Mouse (Mus musculus) heart, postnatal 14 days (tissue): ENCODE results near the gene Uba52. TPM values are rescaled to one million over a fixed set of nuclear protein-coding genes. Genes with fewer than 3 reads are reported as not detected.
A peak's percentile ranks its signal among the peaks of the same experiment; 100 is the strongest.
"Not testable (repeated sequence)": the region's sequence is repeated elsewhere in the genome, so short reads cannot be mapped to it uniquely, and the experiment has no call there.

Experiments used
- DNase-seq, 2 experiments: peaks; one replicate each; pipeline ENCODE4 v3.0.0; 2021 to 2022
- intact Hi-C: fragments of 180-260 bp; cut with DNase I; formaldehyde crosslinking; loops from one replicate; pipeline ENCODE4 v1.15.1; 2025
- total RNA-seq, 2 experiments: library from RNA; stranded (reverse); gene quantifications; 2 replicates each; pipeline ENCODE4 v1.2.3; 2021

Gene Uba52
- total RNA-seq, 2 experiments from 2014 or later, result 1,458 to 1,541 TPM

DNA sequence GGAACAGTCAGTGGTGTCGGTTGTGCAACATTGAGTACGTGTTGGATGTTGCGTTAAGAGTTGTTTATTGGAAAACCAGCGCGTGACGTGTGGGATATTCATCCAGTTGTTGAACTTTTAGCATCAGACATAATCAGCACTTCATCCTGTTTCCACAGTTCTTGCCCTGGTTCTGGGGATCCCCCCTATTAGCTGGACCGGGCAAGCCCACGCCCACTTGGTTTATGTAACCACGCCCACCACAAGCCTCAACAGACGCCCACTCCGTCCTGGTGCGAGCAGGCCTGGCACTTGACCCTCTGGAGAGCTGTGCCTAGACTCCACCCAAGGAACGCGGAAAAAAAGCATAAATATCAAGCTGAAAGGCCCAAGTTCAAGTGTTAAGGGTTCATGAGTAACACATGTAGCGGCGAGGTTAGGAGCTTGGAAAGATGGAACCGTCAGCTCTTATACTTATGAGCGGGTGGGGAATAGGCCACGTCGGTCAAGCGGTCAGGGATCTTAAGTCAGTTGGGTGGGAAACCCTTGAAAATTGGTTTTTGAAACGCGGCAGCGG is 27.5 kb upstream of the Uba52 start:
- intact Hi-C loops, result no loop called here
- DNase-seq, result peak; percentile 60 to 65

DNA sequence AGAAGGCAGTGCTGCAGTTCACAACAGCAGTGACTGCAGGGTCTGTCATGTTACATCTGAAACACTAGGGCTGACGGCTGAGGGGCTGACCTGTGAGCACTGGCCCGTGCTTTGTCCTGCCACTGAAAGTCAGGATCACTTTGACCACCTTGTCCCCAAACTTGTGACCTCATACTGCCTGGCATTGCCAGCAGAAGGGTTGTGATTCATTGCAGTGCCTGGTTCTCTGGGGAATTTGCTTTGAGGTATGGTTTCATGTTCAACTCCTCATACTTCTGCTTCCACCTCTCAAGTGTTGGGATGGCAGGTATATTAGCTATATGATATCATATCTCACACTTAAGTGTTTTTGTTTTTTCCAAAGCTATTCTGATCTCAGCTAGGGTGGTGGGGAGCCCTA is 25.1 kb upstream of the Uba52 start:
- DNase-seq, result no peak
- intact Hi-C loops, result no loop called here

DNA sequence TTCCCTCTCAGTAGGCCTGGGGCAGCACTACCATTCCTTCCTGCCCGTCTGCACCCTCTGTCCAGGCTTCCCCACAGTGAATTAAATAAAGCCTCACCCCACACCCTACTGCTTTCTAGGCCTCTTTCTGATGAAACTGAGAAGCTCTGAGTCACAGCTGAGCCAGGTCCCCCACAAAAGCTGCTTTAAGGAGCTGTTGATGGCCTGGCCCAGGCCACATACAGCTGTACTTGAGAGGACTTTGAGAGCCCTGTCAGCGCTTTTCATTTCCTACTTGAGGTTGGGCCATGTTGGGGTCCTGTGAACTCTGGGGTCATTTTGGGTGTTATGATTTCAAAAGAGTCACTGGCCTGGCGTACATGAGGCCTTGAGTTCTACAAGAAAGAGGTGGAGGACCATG is 24.6 kb upstream of the Uba52 start:
- intact Hi-C loops, result no loop called here

DNA sequence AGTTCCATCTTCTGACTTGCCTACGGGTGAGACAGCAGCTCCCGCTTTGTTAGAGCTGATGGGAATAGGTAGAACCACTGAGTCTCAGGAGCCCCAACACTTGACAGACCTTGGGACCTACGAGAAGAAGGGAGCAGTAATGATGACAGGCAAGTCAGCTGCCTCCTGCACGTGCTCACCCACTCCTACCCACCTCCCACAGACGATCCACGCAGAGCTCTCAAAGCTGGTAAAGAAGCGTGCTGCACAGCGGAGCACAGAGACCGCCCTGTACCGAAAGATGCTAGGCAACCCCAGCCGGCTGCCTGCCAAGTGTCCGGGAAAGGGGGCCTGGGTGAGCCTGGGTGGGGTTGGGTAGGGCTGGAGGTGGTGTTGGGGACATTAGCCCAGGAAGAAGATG is 23.7 kb upstream of the Uba52 start:
- no peak for DNase-seq
- intact Hi-C loops, result no loop called here

More for the DNA sequence above, 24.6 kb upstream of the Uba52 start:
- no peak for DNase-seq

DNA sequence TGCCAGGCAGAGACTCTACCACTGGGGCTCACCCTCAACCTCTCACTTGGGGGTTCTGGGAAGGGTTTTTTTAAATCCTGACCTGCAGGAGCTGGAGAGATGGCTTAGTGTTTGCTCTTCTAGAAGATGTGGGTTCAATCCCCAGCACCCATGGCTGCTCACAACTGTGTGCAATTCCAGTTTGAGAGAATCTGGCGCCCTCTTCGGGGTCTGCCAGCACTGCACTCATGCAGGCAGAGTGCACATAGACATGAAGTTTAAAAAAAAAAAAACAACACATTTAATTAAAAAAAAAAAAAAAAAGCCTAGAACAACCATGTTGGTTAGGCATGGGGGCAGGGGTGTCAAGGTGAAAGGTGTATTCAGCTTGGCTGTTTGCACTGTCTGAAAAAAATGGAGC is 19.7 kb upstream of the Uba52 start:
- DNase-seq, result no peak
- intact Hi-C loops, result no loop called here

DNA sequence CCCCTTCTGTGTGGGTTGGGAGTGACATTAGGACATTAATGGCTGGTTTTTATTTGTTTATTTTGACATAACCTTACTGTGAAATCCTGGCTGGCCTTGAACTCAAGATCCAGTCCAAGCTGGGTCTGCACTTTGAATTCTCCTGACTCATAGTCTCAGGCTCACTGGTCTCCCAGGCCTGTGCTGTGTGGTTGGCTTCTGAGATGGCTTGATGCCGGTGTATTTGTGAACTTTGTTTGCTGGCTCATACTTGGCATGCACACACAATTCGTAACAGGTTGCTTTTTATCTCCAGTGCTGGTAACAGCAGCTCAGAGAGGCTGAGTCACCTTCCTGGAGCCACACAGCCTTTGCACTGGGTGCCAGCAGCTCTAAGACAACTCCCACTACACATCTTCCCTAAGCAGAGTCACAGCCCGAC is 19.1 kb upstream of the Uba52 start:
- no peak for DNase-seq
- intact Hi-C loops, result loop anchor here (5.0 kb wide), 1 partner anchor 58 kb away; no protein-coding TSS in a partner anchor

DNA sequence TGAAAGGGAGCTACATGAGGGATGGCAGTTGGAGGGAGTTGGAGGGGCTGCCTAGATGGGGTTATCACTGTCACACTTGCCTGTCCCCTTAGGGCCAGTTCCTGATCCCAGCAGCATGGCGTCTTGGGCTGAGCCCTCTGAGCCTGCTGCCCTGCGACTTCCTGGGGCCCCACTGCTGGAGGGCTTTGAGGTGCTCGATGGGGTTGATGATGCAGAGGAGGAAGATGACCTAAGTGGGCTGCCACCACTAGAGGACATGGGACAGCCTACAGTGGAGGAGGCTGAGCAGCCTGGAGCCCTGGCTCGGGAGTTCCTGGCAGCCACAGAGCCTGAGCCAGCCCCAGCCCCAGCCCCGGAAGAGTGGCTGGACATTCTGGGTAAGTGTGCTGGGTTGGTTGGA is 18.7 kb upstream of the Uba52 start:
- DNase-seq, result no peak
- intact Hi-C loops, result loop anchor here (5.0 kb wide), 1 partner anchor 58 kb away; no protein-coding TSS in a partner anchor

DNA sequence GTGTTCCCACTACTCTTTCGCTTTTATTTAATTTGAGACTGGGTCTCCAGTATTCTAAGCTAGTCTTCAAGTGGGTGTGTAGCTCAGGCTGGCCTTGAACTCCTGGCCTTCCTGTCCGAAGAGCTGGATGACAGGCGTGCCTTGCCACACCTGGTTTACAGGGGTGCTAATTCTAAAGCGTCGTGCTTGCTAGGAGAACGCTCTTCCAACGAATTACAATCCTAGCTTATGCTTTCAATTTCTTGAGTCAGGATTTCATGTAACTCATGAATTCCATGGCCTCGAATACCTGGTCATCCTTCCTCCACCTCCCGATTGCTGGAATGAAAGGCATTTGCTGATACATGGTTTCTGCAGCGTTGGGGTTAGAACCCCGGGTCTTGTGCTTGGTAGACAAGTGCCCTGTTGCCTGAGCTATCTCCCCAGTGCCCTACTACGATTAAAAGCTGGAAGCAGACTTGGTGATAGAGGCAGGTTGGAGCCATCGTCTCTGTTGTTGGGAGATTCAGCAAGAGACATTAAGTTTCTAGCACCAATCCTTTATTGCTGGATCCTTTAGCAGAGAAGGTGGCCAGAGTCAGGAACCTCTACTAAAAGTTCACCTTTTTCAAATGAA is 17.7 kb upstream of the Uba52 start:
- intact Hi-C loops, result loop anchor here (5.0 kb wide), 1 partner anchor 59 kb away; no protein-coding TSS in a partner anchor
- DNase-seq, result no peak

DNA sequence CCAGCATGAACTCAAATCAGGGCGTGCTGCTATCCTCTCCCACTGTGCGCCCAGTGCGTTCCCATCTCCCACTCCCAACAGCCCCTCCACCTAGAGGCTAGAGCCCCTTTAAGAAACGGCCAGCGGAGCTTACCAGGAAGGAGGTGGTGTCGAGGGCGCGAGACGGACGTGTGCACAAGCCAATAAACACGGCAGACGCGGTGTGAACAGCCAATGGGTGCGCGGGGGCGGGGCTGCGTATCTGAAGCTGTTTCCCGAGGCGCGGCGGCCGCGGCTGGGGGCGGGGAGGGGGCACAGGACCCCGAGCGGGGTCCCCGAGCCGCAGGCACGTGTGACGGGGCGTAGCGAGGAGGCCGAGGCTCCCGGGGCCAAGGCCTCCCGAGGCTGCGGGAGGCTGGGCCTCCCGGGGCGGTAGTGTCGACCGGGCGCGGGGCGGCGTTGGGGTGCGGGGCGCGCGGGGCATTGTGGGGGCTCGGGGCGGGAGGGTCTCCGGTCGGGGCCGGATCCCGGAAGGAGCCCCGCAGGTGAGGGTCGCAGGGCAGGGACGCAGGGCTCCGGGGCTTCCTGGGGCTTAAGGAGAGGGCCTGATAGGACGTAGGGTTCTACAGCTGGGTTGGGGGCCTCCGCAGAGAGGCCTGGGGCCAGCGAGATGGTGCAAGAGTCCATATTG is 17.0 kb upstream of the Uba52 start, which contains the start of the genes Fkbp8 and Kxd1:
TSS of gene Fkbp8 (plus strand) at position 213 of the 670 bp plus-strand sequence.
TSS of gene Kxd1 (minus strand) at position 445 of the 670 bp plus-strand sequence.
- intact Hi-C loops, result loop anchor here (5.0 kb wide), 1 partner anchor 60 kb away; no protein-coding TSS in a partner anchor
- DNase-seq, result peak; percentile 99

DNA sequence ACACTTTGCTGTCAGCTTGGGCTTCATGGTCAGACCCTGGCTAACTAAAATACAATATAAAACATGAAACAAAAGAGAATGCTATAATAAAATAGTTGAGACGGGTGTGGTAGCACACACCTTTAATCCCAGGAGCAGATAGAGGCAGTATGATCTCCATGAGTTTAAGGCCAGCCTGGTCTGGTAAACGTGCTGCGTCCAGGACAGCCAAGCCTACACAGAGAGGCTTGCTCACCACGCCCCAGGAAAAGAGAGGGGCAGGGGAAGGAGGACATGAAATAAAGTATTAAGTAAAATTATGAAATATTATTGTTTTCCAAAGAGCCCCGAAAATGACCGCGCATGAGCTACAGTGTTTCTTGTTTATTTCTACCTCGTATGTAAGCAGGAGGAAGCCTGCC is 16.5 kb upstream of the Uba52 start:
- intact Hi-C loops, result loop anchor here (5.0 kb wide), 1 partner anchor 60 kb away; no protein-coding TSS in a partner anchor
- no peak for DNase-seq

DNA sequence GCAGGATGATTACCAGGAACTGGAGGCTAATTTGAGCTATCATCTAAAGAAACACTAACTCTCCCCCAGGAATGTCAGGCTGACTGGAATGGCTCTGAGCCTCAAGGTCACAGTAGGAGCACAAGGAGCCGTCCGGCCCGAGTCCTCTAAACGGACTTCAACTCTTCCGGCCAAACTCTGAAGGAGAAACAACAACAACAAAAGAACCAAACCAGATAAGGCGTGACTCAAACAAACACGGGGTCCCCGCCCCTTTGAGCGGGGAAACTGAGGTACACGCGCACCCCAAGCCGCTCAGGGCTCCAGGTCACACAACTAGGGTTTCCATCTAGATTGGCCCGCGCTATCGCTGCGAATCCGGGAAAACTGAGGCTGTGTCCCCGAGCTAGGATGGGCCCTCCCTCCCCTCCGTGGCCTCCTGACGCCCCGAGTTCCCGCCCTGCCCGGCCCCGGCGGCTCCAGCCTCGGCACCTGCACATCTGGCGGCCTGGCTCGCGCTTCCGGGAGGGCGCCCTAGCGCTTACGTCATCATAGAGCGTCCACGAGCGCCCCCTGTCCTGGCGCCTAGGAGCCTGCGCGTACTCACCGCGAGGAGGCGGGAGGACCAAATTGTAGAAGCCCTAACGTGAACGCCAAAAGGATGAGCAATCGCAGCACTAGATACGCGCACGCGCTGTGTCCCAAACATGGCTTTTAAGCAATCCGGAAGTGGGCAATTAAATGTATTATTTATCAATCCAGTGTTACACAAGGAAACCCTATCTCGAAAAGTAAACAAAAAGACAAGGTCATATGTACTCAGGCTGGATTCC is 12.2 kb upstream of the Uba52 start:
- intact Hi-C loops, result no loop called here
- peak; percentile 95 to 97 for DNase-seq

DNA sequence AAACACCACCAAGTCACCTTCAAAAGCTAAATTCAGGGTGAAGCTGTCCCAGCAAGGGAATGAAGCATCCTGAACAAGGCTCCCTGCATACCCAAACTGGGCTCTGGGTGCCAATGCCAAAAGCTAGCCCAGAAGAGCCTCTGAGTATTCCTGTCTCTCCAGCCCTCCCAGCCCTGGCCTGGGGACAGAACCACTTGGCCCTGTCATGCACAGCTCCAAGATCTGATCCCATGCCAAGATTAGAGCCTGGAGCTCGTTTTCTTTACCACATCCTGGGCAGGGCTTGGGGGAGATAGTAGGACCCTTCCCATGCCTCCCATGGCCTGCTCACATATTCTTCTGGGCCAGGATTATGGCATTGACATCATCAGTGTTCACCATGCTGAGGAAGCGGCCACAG is 9.0 kb upstream of the Uba52 start:
- no peak for DNase-seq
- intact Hi-C loops, result no loop called here

DNA sequence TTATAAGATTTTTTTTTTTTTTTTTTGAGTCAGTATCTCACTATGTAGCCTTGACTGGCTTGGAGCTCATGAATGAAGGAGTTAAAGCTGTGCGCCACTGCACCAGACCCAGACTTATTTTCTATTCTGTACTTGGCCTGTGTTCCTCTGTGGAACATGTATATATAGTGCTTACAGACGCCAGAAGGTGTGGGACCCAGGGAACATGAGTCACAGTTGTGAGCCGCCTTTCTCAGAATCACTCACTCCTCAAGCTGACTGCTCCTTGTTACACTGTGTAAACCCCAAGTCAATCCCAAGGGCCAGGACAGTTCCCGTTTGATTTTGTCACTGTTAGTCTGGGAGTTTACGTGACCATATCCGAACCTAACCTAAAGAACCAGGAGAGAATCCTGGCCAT is 8.4 kb upstream of the Uba52 start:
- no peak for DNase-seq
- intact Hi-C loops, result no loop called here

DNA sequence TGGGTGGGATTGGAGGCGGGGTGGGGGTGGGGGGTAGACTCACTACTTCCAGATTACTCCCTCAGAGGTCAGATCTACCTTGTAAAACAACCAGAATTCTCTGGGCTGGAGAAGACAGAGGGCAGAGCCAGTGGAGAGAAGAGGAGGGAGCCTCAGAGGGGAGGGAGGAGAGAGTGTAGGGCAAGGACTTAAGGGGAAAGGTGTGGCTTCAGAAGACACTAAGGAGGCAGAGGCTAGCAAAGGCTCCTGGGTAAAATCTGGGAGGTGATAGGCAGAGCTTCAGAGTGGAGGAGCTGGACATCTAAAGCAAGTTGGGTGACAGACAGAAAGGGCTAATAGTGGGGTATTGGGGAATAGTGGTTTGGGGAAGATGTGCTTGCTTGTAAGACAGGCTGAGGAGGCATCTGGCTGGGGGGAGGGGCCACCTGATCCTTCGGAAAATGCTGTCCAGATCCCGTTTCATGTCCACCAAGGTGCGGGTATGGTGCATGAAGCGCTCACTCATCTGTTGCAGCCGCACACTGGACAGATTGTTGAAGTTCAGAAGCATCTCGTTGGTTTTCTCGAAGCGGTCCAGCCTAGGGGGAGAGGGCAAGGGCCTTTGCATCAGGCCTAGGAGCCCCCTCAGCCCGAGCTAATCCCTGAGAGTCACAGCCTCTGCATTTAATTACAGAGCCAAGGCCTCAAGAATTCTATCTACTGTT is 7.5 kb upstream of the Uba52 start:
- intact Hi-C loops, result no loop called here
- no peak for DNase-seq

DNA sequence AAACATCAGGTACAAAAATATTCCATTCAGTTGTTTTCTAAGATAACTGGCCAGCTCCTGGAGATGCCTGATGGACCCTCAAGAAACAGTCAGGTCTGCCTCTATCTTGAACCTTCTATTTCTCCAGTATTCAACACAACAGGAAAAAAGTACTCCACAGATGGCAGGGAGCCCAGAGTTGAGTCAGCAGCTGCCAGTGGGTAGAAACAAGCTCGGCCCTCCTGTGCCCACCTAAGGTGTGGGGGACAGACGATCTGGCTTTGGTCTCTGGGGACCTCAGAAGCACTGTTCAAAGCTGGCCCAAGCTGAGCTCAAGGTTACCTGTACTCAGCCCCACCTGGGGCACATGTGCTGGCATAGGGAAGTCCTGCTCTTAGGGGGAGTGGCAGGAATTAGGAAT is 2.8 kb upstream of the Uba52 start:
- intact Hi-C loops, result no loop called here
- no peak for DNase-seq

DNA sequence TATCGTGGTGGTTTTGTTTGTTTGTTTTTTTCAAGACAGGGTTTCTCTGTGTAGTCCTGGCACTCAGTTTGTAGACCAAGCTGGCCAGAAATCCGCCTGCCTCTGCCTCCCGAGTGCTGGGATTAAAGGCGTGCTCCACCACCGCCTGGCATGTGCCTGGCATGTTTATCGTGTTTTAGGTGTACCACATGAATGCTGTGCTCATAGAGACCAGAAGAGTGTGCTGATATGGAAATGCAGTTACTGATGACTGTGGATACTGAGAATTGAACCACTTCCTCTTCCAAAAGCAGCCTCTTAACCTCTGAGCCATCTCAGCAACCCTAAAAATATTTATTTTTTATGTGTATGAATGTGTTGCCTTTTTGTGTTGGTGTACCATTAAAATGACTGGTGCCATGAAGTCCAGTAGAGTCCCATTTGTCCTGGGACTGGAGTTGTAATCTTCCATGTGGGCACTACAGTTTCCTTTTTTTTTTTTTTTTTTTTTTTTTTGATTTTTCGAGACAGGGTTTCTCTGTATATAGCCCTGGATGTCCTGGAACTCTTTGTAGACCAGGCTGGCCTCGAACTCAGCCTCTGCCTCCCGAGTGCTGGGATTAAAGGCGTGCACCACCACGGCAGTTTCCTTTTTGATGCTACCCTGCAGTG is 1.8 kb upstream of the Uba52 start:
- intact Hi-C loops, result no loop called here

DNA sequence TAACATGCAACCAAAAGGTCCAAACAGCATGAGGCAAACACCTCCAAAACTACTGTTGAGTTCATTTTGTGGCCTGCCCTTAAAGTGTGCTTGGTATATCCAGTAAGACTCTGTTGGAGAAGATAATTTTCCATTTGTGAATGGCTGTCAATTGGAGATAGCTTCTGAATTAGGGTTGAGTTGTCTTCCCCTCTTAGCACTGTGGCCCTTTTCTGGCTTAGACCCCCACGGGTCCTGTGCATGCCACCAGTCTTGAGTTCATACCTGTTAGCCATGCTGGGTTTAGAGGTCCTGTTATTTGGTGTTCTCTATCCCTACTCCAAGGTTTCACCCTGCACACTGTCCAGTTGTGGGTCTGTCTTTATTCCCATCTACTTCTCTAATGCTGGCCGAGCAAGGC is 1.2 kb upstream of the Uba52 start:
- no peak for DNase-seq
- intact Hi-C loops, result no loop called here

More for the DNA sequence above, 1.8 kb upstream of the Uba52 start:
- DNase-seq, result no peak

DNA sequence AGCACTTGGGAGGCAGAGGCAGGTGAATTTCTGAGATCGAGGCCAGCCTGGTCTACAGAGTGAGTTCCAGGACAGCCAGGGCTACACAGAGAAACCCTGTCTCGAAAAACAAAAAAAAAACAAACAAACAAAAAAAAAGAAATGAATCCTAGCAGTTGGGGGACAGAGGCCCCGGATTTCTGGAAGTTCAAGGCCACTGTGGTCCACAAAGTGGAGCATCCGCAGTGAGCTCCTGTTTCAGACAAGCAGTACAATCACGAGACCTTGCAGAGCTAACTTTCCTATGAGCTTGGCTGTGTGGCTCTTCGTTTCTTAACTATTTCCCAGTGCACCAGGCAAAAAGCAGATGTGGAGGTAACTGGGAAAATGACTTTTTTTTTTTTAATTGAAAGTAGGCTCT is 573 bp upstream of the Uba52 start:
- intact Hi-C loops, DNase-seq: not testable (repeated sequence)

DNA sequence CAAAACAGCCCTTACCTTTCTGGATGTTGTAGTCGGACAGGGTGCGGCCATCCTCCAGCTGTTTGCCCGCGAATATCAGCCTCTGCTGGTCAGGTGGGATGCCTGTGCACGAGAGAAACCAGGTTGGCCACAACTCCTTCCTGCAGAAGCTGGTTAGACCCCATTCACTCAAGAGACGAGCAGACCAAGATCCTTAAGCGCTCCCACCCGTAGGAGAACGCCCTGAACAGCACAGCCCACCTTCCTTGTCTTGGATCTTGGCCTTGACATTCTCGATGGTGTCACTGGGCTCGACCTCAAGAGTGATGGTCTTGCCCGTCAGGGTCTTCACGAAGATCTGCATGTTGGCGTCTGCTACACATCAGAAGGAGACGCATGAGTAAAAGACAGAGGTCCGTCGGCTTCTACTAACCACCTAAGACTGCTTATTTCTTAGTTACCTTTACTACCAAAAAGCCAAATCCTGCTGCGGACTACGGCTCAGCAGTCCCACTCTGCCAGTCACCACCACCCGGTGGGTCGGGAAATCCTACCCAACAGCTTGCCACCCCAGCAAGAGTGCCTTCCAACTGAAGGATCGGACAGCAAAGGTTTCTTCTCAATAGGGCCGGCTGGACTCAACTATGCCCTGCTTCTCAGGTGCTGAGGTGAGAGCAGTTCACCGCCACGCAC is 1.2 kb downstream of the Uba52 start:
- intact Hi-C loops, result no loop called here
- no peak for DNase-seq
